Mouse (Mus musculus) neural tube, embryonic 14.5 days (tissue): ENCODE measurements around the gene Zc3h6. TPM values are rescaled to one million over a fixed set of nuclear protein-coding genes. Genes with fewer than 3 reads are reported as not detected.

ENCODE experiments used
- ATAC-seq: fragments of 200-750 bp; cut with Nextera tagmentation; 2 replicates; pipeline ENCODE4 v1.8.0; 2017; ENCODE audit warnings: low read depth, mild to moderate bottlenecking, moderate TSS enrichment, moderate library complexity
- H3K27ac ChIP-seq: fragments of 300-500 bp; sonication (generic); 2 replicates; pipeline ENCODE4 v1.5.1; 2014; ENCODE audit warnings: low read depth, mild to moderate bottlenecking, control low read depth, low read length, moderate library complexity, mixed read lengths
- H3K27me3 ChIP-seq: fragments of 300-500 bp; sonication (generic); 2 replicates; pipeline ENCODE4 v1.6.1; 2014; ENCODE audit warnings: low read length; ENCODE audit not compliant: control insufficient read depth, insufficient read depth
- H3K36me3 ChIP-seq: fragments of 300-500 bp; sonication (generic); 2 replicates; pipeline ENCODE4 v1.6.1; 2014; ENCODE audit warnings: low read length, mixed read lengths; ENCODE audit not compliant: control insufficient read depth, insufficient read depth
- H3K4me1 ChIP-seq: fragments of 300-500 bp; sonication (generic); 2 replicates; pipeline ENCODE4 v1.6.1; 2014; ENCODE audit warnings: low read length; ENCODE audit not compliant: control insufficient read depth, insufficient read depth
- H3K4me2 ChIP-seq: fragments of 300-500 bp; sonication (generic); 2 replicates; pipeline ENCODE4 v1.6.1; 2014; ENCODE audit warnings: mild to moderate bottlenecking, low read depth, low read length, control low read depth
- H3K4me3 ChIP-seq: fragments of 300-500 bp; sonication (generic); 2 replicates; pipeline ENCODE4 v1.5.1; 2014; ENCODE audit warnings: low read depth, low read length, control low read depth, mixed read lengths
- H3K9ac ChIP-seq: fragments of 300-500 bp; sonication (generic); replicated peaks from 2 replicates; pipeline ENCODE4 v1.6.1; 2014; ENCODE audit warnings: low read depth, mild to moderate bottlenecking, control low read depth, low read length, mixed read lengths
- H3K9me3 ChIP-seq: fragments of 300-500 bp; sonication (generic); 2 replicates; pipeline ENCODE4 v1.6.1; 2016; ENCODE audit warnings: low read length; ENCODE audit not compliant: control insufficient read depth
- WGBS: fragments of 180-500 bp; shearing (Covaris S2); extraction: QIAGEN DNeasy Blood & Tissue Kit; methylation state at CpG from one replicate; pipeline ENCODE4 v1.1.7; 2014; 5-methylcytosine and 5-hydroxymethylcytosine counted together
- polyA plus RNA-seq: library from polyadenylated mRNA; unstranded; fragments of >200 nt; fragmentation: Nextera tagmentation; extraction: Ambion mirVana; gene quantifications from 2 replicates; pipeline ENCODE4 v1.2.1, GENCODE M21; 2014

The Zc3h6 gene
- polyA plus RNA-seq, 1 experiment from 2014 or later, result 5.7 TPM

- Histone ChIP-seq H3K9ac (no peak within 1 kb of the TSS), H3K27ac (no peak within 1 kb of the TSS), H3K4me1 (no peaks in the 10 kb centered on the region), H3K4me3 (no peak within 1 kb of the TSS), H3K36me3 (no peaks in the 10 kb centered on the region), H3K9me3 (no peaks in the 10 kb centered on the region), H3K4me2 (no peak within 1 kb of the TSS), H3K27me3 (no peaks in the 10 kb centered on the region)
- ATAC-seq, result no peak
- 76% methylated on average over 8 of the region's 8 CpGs for WGBS
These were observed 80.6 kb downstream of the Zc3h6 start, which contains the start of gene Vinac1 for GRCm38 (mm10) chr2:129047811-129048210. Vinac1 (minus strand) TSS chr2:129048172.

- no peak overlapping the region for H3K27ac ChIP-seq
- no peak for ATAC-seq
- no peak overlapping the region for H3K9ac ChIP-seq
- H3K27me3 ChIP-seq, result no peaks in the 10 kb centered on the region
- no peaks in the 10 kb centered on the region for H3K36me3 ChIP-seq
- no peaks in the 10 kb centered on the region for H3K4me1 ChIP-seq
- 66% methylated on average over 4 of the region's 4 CpGs for WGBS
- no peak overlapping the region for H3K4me2 ChIP-seq
- no peaks in the 10 kb centered on the region for H3K9me3 ChIP-seq
- H3K4me3 ChIP-seq, result no peak overlapping the region
These were observed 85.3 kb downstream of the Zc3h6 start for GRCm38 (mm10) chr2:129052451-129052983.

- WGBS, result 81% methylated on average over 6 of the region's 6 CpGs
- H3K9me3 ChIP-seq, result no peaks in the 10 kb centered on the region
- H3K36me3 ChIP-seq, result no peaks in the 10 kb centered on the region
- H3K4me1 ChIP-seq, result no peaks in the 10 kb centered on the region
- no peak overlapping the region for H3K4me2 ChIP-seq
- H3K27ac ChIP-seq, result no peak overlapping the region
- no peak overlapping the region for H3K4me3 ChIP-seq
- H3K9ac ChIP-seq, result no peak overlapping the region
- H3K27me3 ChIP-seq, result no peaks in the 10 kb centered on the region
- no peak for ATAC-seq
These were observed 88.5 kb downstream of the Zc3h6 start for GRCm38 (mm10) chr2:129055741-129056140.

GRCm38 (mm10) chr2:129056597-129056996 lies 89.4 kb downstream of the Zc3h6 start:
- H3K4me2 ChIP-seq, result no peak overlapping the region
- ATAC-seq, result no peak
- H3K9ac ChIP-seq, result no peak overlapping the region
- no peak overlapping the region for H3K27ac ChIP-seq
- H3K4me1 ChIP-seq, result no peaks in the 10 kb centered on the region
- no peaks in the 10 kb centered on the region for H3K27me3 ChIP-seq
- H3K36me3 ChIP-seq, result no peaks in the 10 kb centered on the region
- H3K9me3 ChIP-seq, result no peaks in the 10 kb centered on the region
- WGBS, result 50% methylated on average over 9 of the region's 9 CpGs
- no peak overlapping the region for H3K4me3 ChIP-seq

GRCm38 (mm10) chr2:129057256-129057655 lies 90.1 kb downstream of the Zc3h6 start:
- Histone ChIP-seq H3K4me3 (no peak overlapping the region), H3K9me3 (no peaks in the 10 kb centered on the region)
- WGBS, result 97% methylated on average over 8 of the region's 8 CpGs

GRCm38 (mm10) chr2:129057920-129058361 lies 90.7 kb downstream of the Zc3h6 start:
- H3K4me1 ChIP-seq, result no peaks in the 10 kb centered on the region
- no peaks in the 10 kb centered on the region for H3K27me3 ChIP-seq
- H3K4me3 ChIP-seq, result no peak overlapping the region
- H3K4me2 ChIP-seq, result no peak overlapping the region
- ATAC-seq, result no peak
- no peaks in the 10 kb centered on the region for H3K9me3 ChIP-seq
- H3K36me3 ChIP-seq, result no peaks in the 10 kb centered on the region
- WGBS, result 87% methylated on average over 6 of the region's 6 CpGs
- H3K27ac ChIP-seq, result no peak overlapping the region
- no peak overlapping the region for H3K9ac ChIP-seq

More at GRCm38 (mm10) chr2:129057256-129057655, 90.1 kb downstream of the Zc3h6 start:
- Histone ChIP-seq H3K9ac (no peak overlapping the region), H3K27me3 (no peaks in the 10 kb centered on the region), H3K36me3 (no peaks in the 10 kb centered on the region), H3K4me2 (no peak overlapping the region), H3K4me1 (no peaks in the 10 kb centered on the region), H3K27ac (no peak overlapping the region)
- ATAC-seq, result no peak

- Histone ChIP-seq H3K27ac (no peak overlapping the region), H3K36me3 (no peaks in the 10 kb centered on the region), H3K9ac (no peak overlapping the region), H3K4me2 (no peak overlapping the region), H3K4me1 (no peaks in the 10 kb centered on the region), H3K9me3 (no peaks in the 10 kb centered on the region), H3K4me3 (no peak overlapping the region), H3K27me3 (no peaks in the 10 kb centered on the region)
- no peak for ATAC-seq
- 81% methylated on average over 10 of the region's 10 CpGs for WGBS
These were observed 94.4 kb downstream of the Zc3h6 start for GRCm38 (mm10) chr2:129061456-129062059.

GRCm38 (mm10) chr2:129065437-129066282 lies 98.5 kb downstream of the Zc3h6 start, which contains the start of gene Ttl:
Ttl (plus strand) TSS chr2:129065942.
- Histone ChIP-seq H3K4me1 (peaks cover 22% of the 10 kb centered on the region), H3K4me2 (peak within 1 kb of the TSS; percentile 86), H3K36me3 (peaks cover 6% of the 10 kb centered on the region; the same call in 1 of the 2 replicates), H3K4me3 (peak within 1 kb of the TSS; percentile 95), H3K27ac (peak within 1 kb of the TSS; percentile 78), H3K27me3 (no peaks in the 10 kb centered on the region), H3K9me3 (no peaks in the 10 kb centered on the region), H3K9ac (peak within 1 kb of the TSS; percentile 87)
- WGBS, result under 1% methylated on average over 60 of the region's 62 CpGs
- peak; percentile 96 for ATAC-seq

GRCm38 (mm10) chr2:129066326-129066725 lies 99.1 kb downstream of the Zc3h6 start:
- under 1% methylated on average over 20 of the region's 20 CpGs for WGBS
- Histone ChIP-seq H3K27ac (peak overlapping the region; percentile 78), H3K4me2 (peak overlapping the region; percentile 86), H3K36me3 (peaks cover 6% of the 10 kb centered on the region; the same call in 1 of the 2 replicates), H3K9ac (peak overlapping the region; percentile 87), H3K9me3 (no peaks in the 10 kb centered on the region), H3K27me3 (no peaks in the 10 kb centered on the region), H3K4me3 (peak overlapping the region; percentile 95), H3K4me1 (peaks cover 22% of the 10 kb centered on the region)
- peak; percentile 78 for ATAC-seq
